Mouse (Mus musculus) E14TG2a.4 (cell line): ENCODE results near the gene Lpar5.

Experiments
- CTCF ChIP-seq: conservative IDR thresholded peaks from 2 replicates; pipeline ENCODE4 v1.5.1; 2014; ENCODE audit warnings: low read length
- POU5F1 ChIP-seq: IDR thresholded peaks from 2 replicates; pipeline ENCODE4 v1.6.1; 2014; ENCODE audit warnings: low read length, borderline replicate concordance

DNA sequence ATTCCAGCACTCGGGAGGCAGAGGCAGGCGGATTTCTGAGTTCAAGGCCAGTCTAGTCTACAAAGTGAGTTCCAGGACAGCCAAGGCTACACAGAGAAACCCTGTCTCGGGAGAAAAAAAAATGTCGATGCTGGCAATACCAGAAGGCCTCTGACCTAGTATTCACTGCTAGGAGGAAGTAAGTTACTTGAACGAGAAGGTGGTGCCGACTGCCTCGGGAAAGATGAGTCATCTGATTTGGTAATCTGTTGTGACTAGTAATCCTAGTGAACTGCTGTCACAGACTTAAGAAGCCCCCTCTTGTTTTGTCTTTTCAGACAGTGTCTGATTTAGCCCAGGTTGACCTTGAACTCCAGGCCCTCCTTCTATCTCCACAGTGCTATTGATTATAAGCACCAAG, 26.7 kb upstream of the Lpar5 start:
- TF ChIP-seq CTCF (no peak), POU5F1 (no peak)
